Mouse (Mus musculus) cortical plate, adult 2 months (tissue): Measurements from ENCODE around the gene 1700010B08Rik.

ENCODE experiments used
- CTCF ChIP-seq: fragments of 200-500 bp; IDR thresholded peaks from 2 replicates; pipeline ENCODE4 v1.5.1; 2011; ENCODE audit warnings: mild to moderate bottlenecking, control low read depth, low read length; ENCODE audit not compliant: insufficient read depth; ENCODE audit errors: extremely low read depth
- POLR2A ChIP-seq: fragments of 200-500 bp; IDR thresholded peaks from 2 replicates; pipeline ENCODE4 v1.6.1; 2011; ENCODE audit warnings: mild to moderate bottlenecking, low read length, control low read depth; ENCODE audit not compliant: insufficient read depth; ENCODE audit errors: extremely low read depth

DNA sequence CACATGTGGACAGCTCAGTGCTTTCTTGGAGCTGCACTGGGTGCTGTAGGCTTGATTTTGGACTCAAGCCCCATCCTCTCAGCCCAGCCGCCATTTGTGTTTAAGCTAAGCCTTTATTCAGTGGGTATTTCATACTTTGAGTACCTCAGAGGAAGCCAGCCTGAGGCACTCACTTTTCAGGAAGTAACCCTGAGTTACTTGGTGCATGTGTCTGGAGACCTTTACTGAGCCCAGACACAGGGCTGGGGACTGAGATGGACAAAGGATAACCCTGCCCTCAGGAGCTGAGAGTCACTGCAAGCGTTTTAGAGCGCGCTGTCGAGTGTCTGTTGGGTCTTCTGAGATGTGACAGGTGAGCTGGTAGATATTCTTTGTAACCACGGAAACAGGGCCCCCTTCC lies 41.4 kb downstream of the 1700010B08Rik start:
- TF ChIP-seq POLR2A (no peak), CTCF (no peak)
